Mouse (Mus musculus): ENCODE measurements around the gene Tep1.

Tep1 gene

DNA sequence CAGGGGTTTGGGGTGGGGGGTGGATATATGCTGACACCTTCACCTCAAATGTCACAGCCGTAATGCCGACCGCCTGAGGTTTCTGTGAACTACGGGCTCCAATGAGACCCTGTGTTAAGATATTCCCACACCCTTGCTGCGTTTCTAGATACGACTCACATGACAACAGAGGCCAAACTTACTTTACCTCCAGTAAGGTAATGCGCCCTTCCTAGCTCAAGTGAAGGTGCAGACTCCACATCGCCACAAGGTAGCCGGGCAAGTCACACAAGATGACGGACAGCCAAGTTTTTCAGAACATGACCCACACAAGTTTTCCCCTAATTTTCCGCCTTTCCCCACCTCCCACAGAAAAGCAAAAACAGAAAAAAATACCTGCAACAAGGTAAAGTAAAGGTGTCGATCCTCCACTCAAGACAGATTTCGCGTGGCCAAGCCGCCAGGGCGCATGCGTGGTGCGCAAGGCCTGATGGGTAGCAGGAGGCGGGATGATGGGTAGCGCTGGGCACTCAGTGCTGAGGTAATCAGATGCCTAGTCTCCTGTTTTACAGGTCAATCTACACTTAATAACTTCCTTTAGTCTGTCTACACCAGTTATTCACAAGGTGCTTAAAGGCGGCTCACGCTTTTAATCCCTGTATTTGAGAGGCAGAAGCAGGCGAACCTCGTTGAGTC, 75.0 kb downstream of the Tep1 start:
- no peak for DNase-seq (ENCODE audit: low read depth)

GRCm38 (mm10) chr14:50788157-50788556, 82.2 kb downstream of the Tep1 start:
- DNase-seq (ENCODE audit: low read depth), result peak; percentile 46

DNA sequence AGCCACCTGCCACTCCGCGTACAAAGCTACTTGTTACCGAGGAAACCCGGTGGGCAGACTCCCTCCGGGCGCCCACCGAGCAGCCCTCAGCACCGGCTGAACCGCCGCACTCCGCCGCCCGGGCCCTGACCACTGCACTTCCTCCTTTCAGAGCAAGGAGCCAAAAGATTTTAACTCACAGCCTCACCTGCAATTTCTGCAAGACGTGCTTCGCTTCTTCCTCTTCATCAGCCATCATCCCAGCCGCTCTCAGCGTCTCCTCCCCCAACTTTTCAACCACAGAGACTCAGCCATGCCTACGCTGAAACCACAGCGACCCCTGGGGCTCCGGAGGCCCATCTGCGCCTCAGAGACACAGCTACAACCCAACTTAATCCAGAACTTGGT, 85.1 kb downstream of the Tep1 start, which contains the start of gene Ttc5:
TSS of gene Ttc5 (minus strand) at position 269 of the 387 bp plus-strand sequence.
- DNase-seq (ENCODE audit: low read depth), result peak; percentile 97

DNA sequence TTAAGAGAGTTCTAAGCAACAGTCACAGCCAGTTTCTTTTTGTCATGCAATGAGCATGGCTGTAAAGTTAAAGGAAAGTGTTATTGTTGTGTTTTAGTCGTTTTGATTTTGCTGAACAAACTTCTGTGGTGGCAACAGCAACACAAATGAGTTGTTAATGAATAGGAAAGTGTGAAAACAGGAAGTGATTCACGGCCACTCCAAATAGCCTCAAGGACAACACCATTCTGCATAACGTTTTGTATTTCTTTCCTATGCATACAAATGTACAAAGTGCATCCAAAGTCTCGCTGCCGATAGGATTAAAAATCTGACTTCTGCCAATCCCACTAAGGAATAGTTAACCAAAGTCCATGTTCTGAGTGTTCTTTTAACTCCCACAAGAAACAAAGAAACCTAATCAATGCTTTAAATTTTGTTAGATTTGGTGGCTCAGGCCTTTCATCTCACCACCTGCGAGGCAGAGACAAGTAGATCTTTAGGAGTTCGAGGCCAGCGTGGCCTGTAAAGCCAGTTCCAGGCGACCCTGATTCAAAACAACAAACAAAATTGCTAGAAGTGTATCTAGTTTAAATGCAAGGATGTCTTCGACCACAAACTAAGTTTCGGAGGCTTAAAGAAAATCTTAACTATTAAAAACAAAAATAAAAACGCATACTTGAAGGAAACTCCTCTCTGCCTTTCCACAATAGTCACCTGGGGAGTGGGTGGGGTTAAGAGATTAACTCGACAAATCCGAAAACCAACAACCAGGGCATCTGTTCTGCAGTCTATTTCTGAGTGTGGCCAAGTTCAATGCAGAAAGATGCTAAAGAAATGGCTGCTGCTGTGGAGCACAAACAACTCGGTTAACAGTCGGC, 85.7 kb downstream of the Tep1 start:
- peak; percentile 50 for DNase-seq (ENCODE audit: low read depth)

- no peak for DNase-seq (ENCODE audit: low read depth)
These were observed 88.2 kb downstream of the Tep1 start for GRCm38 (mm10) chr14:50782166-50782565.
